Mouse (Mus musculus): ENCODE measurements at regions not wholly inside any gene's neighbourhood (a gene's known extent, or its start where the extent isn't known, plus 50 kb on each side); places are given as distances from the start of the nearest gene placed in this dataset.

DNA sequence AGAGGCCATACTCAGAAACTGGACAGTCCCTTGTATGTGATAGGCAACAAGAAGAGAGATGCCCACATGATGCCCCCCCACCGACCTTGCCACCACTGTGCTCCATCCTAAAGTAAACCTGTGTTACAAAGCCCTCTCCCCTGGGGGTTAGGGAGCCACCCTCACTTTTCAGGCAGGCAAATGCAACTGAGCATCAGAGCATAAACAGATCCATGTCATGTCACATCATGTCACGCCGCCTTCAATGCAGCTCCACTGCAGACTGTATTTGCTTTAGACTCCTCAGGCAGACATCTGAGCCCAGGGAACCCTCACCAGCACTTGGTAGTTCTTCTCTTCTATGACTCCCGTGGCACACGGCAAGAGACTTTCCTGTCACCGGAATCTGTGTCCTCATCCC is 98.6 kb upstream of the Atg10 start:
- TF ChIP-seq GATA1 (IDR thresholded peaks at IDR 0.05; ENCODE audit: low read length) (no peak), TAL1 (IDR thresholded peaks at IDR 0.05; ENCODE audit: low read length) (no peak)
- Histone ChIP-seq H3K4me1 (ENCODE audit: control insufficient read depth) (no peaks in the 10 kb centered on the region), H3K27me3 (ENCODE audit: control insufficient read depth) (no peaks in the 10 kb centered on the region), H3K36me3 (ENCODE audit: control insufficient read depth) (no peaks in the 10 kb centered on the region), H3K4me3 (replicated peaks) (no peak overlapping the region), H3K9me3 (ENCODE audit: control insufficient read depth, low read length) (no peaks in the 10 kb centered on the region)

DNA sequence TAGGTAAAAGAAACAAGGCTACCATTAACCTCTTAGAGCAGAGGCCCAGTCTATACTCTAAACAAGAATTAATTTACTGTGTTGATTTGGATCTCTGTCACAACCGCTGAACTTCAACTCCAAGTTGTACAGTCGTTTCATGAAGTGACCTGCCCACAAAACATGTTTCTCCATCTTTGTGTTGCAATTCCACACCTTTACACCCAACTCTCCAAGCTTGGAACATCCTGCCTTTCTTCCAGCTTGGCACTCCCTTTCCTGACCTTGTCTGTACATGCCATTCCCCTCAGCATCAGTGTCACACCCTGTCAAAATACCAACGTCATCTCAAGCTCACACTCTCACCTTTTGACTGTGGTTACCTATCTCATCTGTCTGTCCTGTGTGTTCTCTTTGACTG is 103.1 kb upstream of the Atg10 start:
- no peaks in the 10 kb centered on the region for H3K27me3 ChIP-seq (ENCODE audit: control insufficient read depth)
- no peaks in the 10 kb centered on the region for H3K9me3 ChIP-seq (ENCODE audit: control insufficient read depth, low read length)
- H3K4me3 ChIP-seq (replicated peaks): no peak overlapping the region
- no peaks in the 10 kb centered on the region for H3K4me1 ChIP-seq (ENCODE audit: control insufficient read depth)
- TF ChIP-seq TAL1 (IDR thresholded peaks at IDR 0.05; ENCODE audit: low read length) (no peak), GATA1 (IDR thresholded peaks at IDR 0.05; ENCODE audit: low read length) (no peak)
- H3K36me3 ChIP-seq (ENCODE audit: control insufficient read depth): no peaks in the 10 kb centered on the region

DNA sequence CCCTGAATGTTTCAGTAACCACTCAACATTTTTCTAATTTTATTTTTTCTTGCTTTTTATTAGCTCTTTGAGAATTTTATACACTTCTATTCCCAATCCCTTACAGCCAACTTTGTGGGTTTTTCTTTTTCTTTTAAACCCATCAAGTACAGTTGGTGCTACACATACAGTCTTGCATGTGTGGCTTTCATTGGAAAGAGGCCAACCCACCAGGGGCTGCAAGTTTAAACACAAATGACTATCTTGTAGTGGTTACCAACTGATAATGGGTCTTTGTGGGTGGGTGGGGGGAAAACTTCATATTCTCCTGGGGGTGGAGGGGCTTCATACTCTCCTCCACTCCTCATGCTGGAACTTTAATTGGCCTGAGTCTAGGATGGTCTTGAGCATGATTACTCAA is 110.5 kb upstream of the Atg10 start:
- no peaks in the 10 kb centered on the region for H3K36me3 ChIP-seq (ENCODE audit: control insufficient read depth)
- no peaks in the 10 kb centered on the region for H3K9me3 ChIP-seq (ENCODE audit: control insufficient read depth, low read length)
- no peaks in the 10 kb centered on the region for H3K4me1 ChIP-seq (ENCODE audit: control insufficient read depth)
- no peaks in the 10 kb centered on the region for H3K27me3 ChIP-seq (ENCODE audit: control insufficient read depth)
- H3K4me3 ChIP-seq (replicated peaks): no peak overlapping the region
- TF ChIP-seq GATA1 (IDR thresholded peaks at IDR 0.05; ENCODE audit: low read length) (no peak), TAL1 (IDR thresholded peaks at IDR 0.05; ENCODE audit: low read length) (no peak)

DNA sequence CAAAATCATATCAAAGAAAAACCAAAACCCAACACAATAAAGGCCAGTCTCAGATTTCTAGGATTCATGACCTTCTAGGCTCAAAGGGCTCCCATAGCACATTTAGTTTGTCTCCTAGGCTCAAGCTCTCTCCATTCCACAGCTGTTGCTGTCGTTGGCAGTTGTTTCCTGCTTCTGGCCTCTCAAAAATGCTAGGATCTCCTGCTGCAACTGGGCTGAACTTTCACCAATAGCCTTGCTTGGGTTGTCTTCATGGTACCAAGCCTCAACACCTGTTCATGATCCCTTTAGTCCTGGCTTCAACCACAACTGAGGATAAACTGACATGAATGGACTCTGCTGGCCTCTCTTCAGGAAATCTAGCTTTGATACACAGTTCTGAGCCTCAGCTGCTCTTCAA is 115.9 kb upstream of the Ssbp2 start:
- Histone ChIP-seq H3K4me3 (replicated peaks) (no peak overlapping the region), H3K27me3 (ENCODE audit: control insufficient read depth) (0 out of 2 replicates have a peak, but pooled peaks cover 3% of the 10 kb centered on the region), H3K4me1 (ENCODE audit: control insufficient read depth) (no peaks in the 10 kb centered on the region), H3K36me3 (ENCODE audit: control insufficient read depth) (no peaks in the 10 kb centered on the region), H3K9me3 (ENCODE audit: control insufficient read depth, low read length) (peaks cover 3% of the 10 kb centered on the region; the same call in 1 of the 2 replicates)
- TF ChIP-seq TAL1 (IDR thresholded peaks at IDR 0.05; ENCODE audit: low read length) (no peak), GATA1 (IDR thresholded peaks at IDR 0.05; ENCODE audit: low read length) (no peak)

DNA sequence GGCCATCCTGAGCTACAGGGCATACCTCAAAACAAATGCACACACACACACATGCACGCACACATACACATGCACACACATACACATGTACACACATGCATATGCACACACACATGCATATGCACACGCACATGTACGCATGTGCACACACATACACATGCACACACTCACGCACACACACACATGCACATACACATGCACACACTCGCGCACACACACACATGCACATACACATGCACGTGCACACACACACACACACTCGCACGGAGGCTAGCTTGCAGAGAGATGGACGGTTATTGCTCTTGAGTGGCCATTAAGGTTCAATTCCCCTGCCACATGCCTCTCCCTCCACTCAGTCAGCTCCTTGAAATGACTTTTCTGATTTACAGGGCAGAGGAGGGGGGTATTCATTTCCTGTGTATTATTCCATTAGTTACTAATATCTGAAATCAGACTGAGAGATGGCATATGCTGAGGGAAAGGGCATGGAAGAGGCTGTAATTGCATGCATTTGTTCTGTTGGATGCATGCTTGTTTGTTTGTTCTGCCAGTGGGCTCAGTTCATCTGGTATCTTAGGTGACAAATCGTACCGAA is 111.5 kb upstream of the Ssbp2 start:
- H3K36me3 ChIP-seq (ENCODE audit: control insufficient read depth): no peaks in the 10 kb centered on the region
- no peaks in the 10 kb centered on the region for H3K9me3 ChIP-seq (ENCODE audit: control insufficient read depth, low read length)
- no peak overlapping the region for H3K4me3 ChIP-seq (replicated peaks)
- no peaks in the 10 kb centered on the region for H3K4me1 ChIP-seq (ENCODE audit: control insufficient read depth)
- H3K27me3 ChIP-seq (ENCODE audit: control insufficient read depth): 0 out of 2 replicates have a peak, but pooled peaks cover 3% of the 10 kb centered on the region
- TF ChIP-seq GATA1 (IDR thresholded peaks at IDR 0.05; ENCODE audit: low read length): no peak
- no peak for TF ChIP-seq TAL1 (IDR thresholded peaks at IDR 0.05; ENCODE audit: low read length)

DNA sequence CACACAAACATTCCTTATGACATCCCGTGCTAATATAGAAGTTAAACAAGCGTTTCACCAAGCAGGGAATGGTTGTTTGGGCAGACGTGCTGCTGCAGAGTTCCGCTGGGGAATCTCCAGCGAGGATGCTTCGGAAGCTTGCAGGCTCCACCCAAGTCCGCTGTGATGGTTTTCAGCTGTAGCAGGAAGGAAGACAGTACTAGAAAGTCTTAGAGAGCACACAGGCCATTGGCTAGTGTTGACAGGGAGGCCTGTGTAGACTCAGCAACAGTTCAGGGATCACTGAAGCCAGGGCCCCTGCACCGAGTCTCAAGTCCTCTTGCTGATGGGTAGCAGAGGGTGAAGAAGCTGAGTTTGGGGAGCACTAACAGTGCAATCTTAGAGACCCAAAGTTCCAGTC is 107.8 kb upstream of the Ssbp2 start:
- H3K27me3 ChIP-seq (ENCODE audit: control insufficient read depth): 0 out of 2 replicates have a peak, but pooled peaks cover 3% of the 10 kb centered on the region
- TF ChIP-seq GATA1 (IDR thresholded peaks at IDR 0.05; ENCODE audit: low read length) (no peak), TAL1 (IDR thresholded peaks at IDR 0.05; ENCODE audit: low read length) (no peak)

DNA sequence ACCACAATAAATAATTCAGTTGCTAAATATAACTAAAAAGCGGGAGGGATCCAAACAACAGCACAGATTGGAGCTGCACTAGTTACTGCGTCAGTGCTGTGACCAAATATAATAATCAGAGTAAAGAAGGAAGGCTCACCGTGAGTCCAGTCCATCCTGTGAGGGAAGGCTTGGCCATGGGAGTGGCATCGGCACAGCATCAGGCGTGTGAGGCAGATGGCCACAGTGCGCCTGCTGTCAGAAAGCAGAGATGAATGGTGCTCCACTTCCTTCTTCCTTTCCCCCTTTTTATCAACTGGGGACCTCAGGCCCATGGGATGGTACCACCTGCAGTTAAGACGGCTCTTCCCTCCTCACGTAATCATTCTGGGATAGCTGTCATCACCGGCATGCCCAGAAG is 103.6 kb upstream of the Ssbp2 start:
- H3K27me3 ChIP-seq (ENCODE audit: control insufficient read depth): no peaks in the 10 kb centered on the region
- no peak for TF ChIP-seq GATA1 (IDR thresholded peaks at IDR 0.05; ENCODE audit: low read length)
- no peak for TF ChIP-seq TAL1 (IDR thresholded peaks at IDR 0.05; ENCODE audit: low read length)
- no peak overlapping the region for H3K4me3 ChIP-seq (replicated peaks)
- H3K36me3 ChIP-seq (ENCODE audit: control insufficient read depth): no peaks in the 10 kb centered on the region
- H3K4me1 ChIP-seq (ENCODE audit: control insufficient read depth): no peaks in the 10 kb centered on the region
- H3K9me3 ChIP-seq (ENCODE audit: control insufficient read depth, low read length): no peaks in the 10 kb centered on the region

More for the DNA sequence above, 107.8 kb upstream of the Ssbp2 start:
- no peaks in the 10 kb centered on the region for H3K36me3 ChIP-seq (ENCODE audit: control insufficient read depth)
- no peaks in the 10 kb centered on the region for H3K9me3 ChIP-seq (ENCODE audit: control insufficient read depth, low read length)
- H3K4me1 ChIP-seq (ENCODE audit: control insufficient read depth): no peaks in the 10 kb centered on the region
- no peak overlapping the region for H3K4me3 ChIP-seq (replicated peaks)

DNA sequence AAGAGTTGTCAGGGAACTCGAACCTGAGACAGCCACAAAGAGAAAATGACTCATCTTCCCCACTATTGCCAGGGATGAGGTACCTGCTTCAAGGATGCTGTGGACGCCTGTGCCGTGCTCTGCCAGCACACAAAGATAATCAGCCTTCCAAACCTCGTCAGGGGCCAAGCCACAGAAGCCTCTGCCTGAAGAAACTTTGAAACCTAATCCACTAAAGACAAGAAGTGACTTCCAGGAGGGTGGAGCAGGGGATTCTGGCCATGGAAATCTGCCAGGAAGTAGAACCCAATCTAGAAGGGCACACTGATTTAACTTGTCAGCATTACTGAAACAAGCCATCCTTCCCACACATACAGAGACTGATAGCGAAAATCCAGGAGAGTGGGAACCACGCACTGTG is 100.0 kb upstream of the Ssbp2 start:
- no peaks in the 10 kb centered on the region for H3K27me3 ChIP-seq (ENCODE audit: control insufficient read depth)
- TF ChIP-seq TAL1 (IDR thresholded peaks at IDR 0.05; ENCODE audit: low read length) (no peak), GATA1 (IDR thresholded peaks at IDR 0.05; ENCODE audit: low read length) (no peak)
- H3K36me3 ChIP-seq (ENCODE audit: control insufficient read depth): no peaks in the 10 kb centered on the region
- H3K4me1 ChIP-seq (ENCODE audit: control insufficient read depth): no peaks in the 10 kb centered on the region
- H3K4me3 ChIP-seq (replicated peaks): no peak overlapping the region
- H3K9me3 ChIP-seq (ENCODE audit: control insufficient read depth, low read length): no peaks in the 10 kb centered on the region

DNA sequence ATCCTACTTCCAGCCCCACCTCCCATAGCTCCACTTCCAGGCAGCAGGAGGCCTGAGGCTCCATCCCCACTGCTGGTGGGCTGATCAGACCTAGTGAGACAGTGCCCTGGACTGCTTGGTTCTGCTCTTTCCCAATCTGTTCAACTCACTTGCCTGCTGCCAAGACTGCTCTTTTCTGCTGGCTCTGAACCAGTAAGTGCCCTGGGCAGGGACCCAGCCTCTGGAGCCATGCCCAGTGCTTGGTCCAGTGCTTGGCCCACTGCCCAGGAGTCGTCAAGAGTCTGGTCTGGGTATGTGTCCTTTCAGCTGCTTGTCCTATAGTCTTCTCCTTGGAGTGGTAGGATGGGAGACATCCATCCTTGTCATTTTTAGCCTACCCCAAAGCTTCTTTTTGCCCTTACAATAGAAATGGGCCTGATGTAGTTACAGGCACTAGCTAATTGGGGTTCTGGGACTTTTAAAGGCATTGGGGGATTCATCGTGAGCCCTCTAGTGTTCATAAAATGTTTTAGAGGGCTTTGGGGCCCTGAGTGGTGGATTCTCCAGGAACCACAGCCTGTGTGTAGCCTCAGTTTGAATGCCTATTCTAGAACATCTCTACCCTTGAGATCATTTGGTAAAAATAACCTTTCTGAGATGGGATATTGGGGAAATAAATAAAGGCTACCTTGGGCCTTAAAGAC is 94.7 kb upstream of the Ssbp2 start:
- no peaks in the 10 kb centered on the region for H3K36me3 ChIP-seq (ENCODE audit: control insufficient read depth)
- H3K4me1 ChIP-seq (ENCODE audit: control insufficient read depth): peaks cover 9% of the 10 kb centered on the region
- no peaks in the 10 kb centered on the region for H3K27me3 ChIP-seq (ENCODE audit: control insufficient read depth)
- TF ChIP-seq GATA1 (IDR thresholded peaks at IDR 0.05; ENCODE audit: low read length) (no peak), TAL1 (IDR thresholded peaks at IDR 0.05; ENCODE audit: low read length) (no peak)
- no peak overlapping the region for H3K4me3 ChIP-seq (replicated peaks)
- no peaks in the 10 kb centered on the region for H3K9me3 ChIP-seq (ENCODE audit: control insufficient read depth, low read length)

All from erythroblast, embryonic 14.5 days (primary cell).